Mouse (Mus musculus) splenic B cell, adult 2 months (primary cell): ENCODE results near the gene Nup50.

Source experiments
- DNase-seq: peaks from one replicate; pipeline ENCODE4 v3.0.0-alpha.2; 2011; ENCODE audit warnings: low read depth, low spot score
- H3K27me3 ChIP-seq: 2 replicates; pipeline ENCODE4 v1.6.1; 2012; ENCODE audit warnings: mild to moderate bottlenecking, low read length, moderate library complexity, mixed read lengths; ENCODE audit not compliant: control insufficient read depth, poor library complexity, insufficient read depth, severe bottlenecking
- H3K36me3 ChIP-seq: 2 replicates; pipeline ENCODE4 v1.6.1; 2012; ENCODE audit warnings: mild to moderate bottlenecking, low read length, moderate library complexity, mixed read lengths; ENCODE audit not compliant: control insufficient read depth, poor library complexity, insufficient read depth, severe bottlenecking

The Nup50 gene

GRCm38 (mm10) chr15:84925495-84926018 lies 2.3 kb downstream of the Nup50 start:
- Histone ChIP-seq H3K27me3 (no peaks in the 10 kb centered on the region), H3K36me3 (peaks cover 12% of the 10 kb centered on the region)
- peak; percentile 46 for DNase-seq

GRCm38 (mm10) chr15:84932351-84932750 lies 9.1 kb downstream of the Nup50 start:
- Histone ChIP-seq H3K36me3 (peaks cover 16% of the 10 kb centered on the region), H3K27me3 (no peaks in the 10 kb centered on the region)
- no peak for DNase-seq

- H3K27me3 ChIP-seq = no peaks in the 10 kb centered on the region
- no peak for DNase-seq
- H3K36me3 ChIP-seq = peaks cover 11% of the 10 kb centered on the region
Measured at GRCm38 (mm10) chr15:84934901-84935300, 11.7 kb downstream of the Nup50 start.

- H3K27me3 ChIP-seq = no peaks in the 10 kb centered on the region
- H3K36me3 ChIP-seq = peaks cover 14% of the 10 kb centered on the region; the same call in 1 of the 2 replicates
- no peak for DNase-seq
Measured at GRCm38 (mm10) chr15:84940102-84940501, 16.9 kb downstream of the Nup50 start.

GRCm38 (mm10) chr15:84942647-84943285 lies 19.6 kb downstream of the Nup50 start:
- DNase-seq = no peak
- Histone ChIP-seq H3K27me3 (no peaks in the 10 kb centered on the region), H3K36me3 (peaks cover 11% of the 10 kb centered on the region)

- peaks cover 13% of the 10 kb centered on the region for H3K36me3 ChIP-seq
- no peaks in the 10 kb centered on the region for H3K27me3 ChIP-seq
- no peak for DNase-seq
Measured at GRCm38 (mm10) chr15:84944319-84944718, 21.1 kb downstream of the Nup50 start.

GRCm38 (mm10) chr15:84948990-84949389 lies 25.8 kb downstream of the Nup50 start:
- H3K27me3 ChIP-seq = no peaks in the 10 kb centered on the region
- H3K36me3 ChIP-seq = peaks cover 6% of the 10 kb centered on the region
- no peak for DNase-seq

- no peak for DNase-seq
- Histone ChIP-seq H3K27me3 (no peaks in the 10 kb centered on the region), H3K36me3 (peaks cover 6% of the 10 kb centered on the region)
Measured at GRCm38 (mm10) chr15:84950053-84950452, 26.8 kb downstream of the Nup50 start.

GRCm38 (mm10) chr15:84953259-84953658 lies 30.0 kb downstream of the Nup50 start:
- Histone ChIP-seq H3K36me3 (peaks cover 7% of the 10 kb centered on the region), H3K27me3 (no peaks in the 10 kb centered on the region)
- no peak for DNase-seq

GRCm38 (mm10) chr15:84957851-84958250 lies 34.6 kb downstream of the Nup50 start:
- H3K27me3 ChIP-seq = no peaks in the 10 kb centered on the region
- H3K36me3 ChIP-seq = peaks cover 7% of the 10 kb centered on the region
- no peak for DNase-seq

GRCm38 (mm10) chr15:84958331-84958730 lies 35.1 kb downstream of the Nup50 start:
- H3K27me3 ChIP-seq = no peaks in the 10 kb centered on the region
- DNase-seq = no peak
- H3K36me3 ChIP-seq = peaks cover 7% of the 10 kb centered on the region

- H3K27me3 ChIP-seq = no peaks in the 10 kb centered on the region
- no peak for DNase-seq
- H3K36me3 ChIP-seq = peaks cover 5% of the 10 kb centered on the region; the same call in 1 of the 2 replicates
Measured at GRCm38 (mm10) chr15:84959891-84960290, 36.7 kb downstream of the Nup50 start.

GRCm38 (mm10) chr15:84960692-84961091 lies 37.5 kb downstream of the Nup50 start:
- no peak for DNase-seq
- peaks cover 5% of the 10 kb centered on the region; the same call in 1 of the 2 replicates for H3K36me3 ChIP-seq
- H3K27me3 ChIP-seq = no peaks in the 10 kb centered on the region

- DNase-seq = no peak
- Histone ChIP-seq H3K27me3 (no peaks in the 10 kb centered on the region), H3K36me3 (peaks cover 5% of the 10 kb centered on the region; the same call in 1 of the 2 replicates)
Measured at GRCm38 (mm10) chr15:84962518-84962917, 39.3 kb downstream of the Nup50 start.

GRCm38 (mm10) chr15:84964771-84965170 lies 41.6 kb downstream of the Nup50 start:
- DNase-seq = peak; percentile 18
- no peaks in the 10 kb centered on the region for H3K27me3 ChIP-seq
- peaks cover 2% of the 10 kb centered on the region; the same call in 1 of the 2 replicates for H3K36me3 ChIP-seq
